Mouse (Mus musculus): ENCODE data around the gene Csmd2.

- TF ChIP-seq CTCF (IDR thresholded peaks at IDR 0.05; ENCODE audit: extremely low read depth, insufficient read depth, insufficient read length, insufficient replicate concordance) (no peak), POLR2A (IDR thresholded peaks at IDR 0.05; ENCODE audit: low read depth, low read length) (no peak)
Measured at GRCm38 (mm10) chr4:128142279-128142678, 154.6 kb downstream of the Csmd2 start.

Data from spleen, adult 2 months (tissue).